Mouse (Mus musculus) testis, adult 2 months (tissue): ENCODE results near the gene Itgav.

ENCODE experiments used
- CTCF ChIP-seq: fragments of 200-500 bp; IDR thresholded peaks from 2 replicates; pipeline ENCODE4 v1.5.1; 2012; ENCODE audit warnings: low read depth, mild to moderate bottlenecking, inconsistent platforms, low read length, moderate library complexity; ENCODE audit not compliant: control insufficient read depth, insufficient read depth, insufficient replicate concordance
- POLR2A ChIP-seq: fragments of 200-500 bp; IDR thresholded peaks from 2 replicates; pipeline ENCODE4 v1.6.1; 2012; ENCODE audit warnings: low read depth, mild to moderate bottlenecking, inconsistent platforms, low read length, moderate library complexity; ENCODE audit not compliant: control insufficient read depth

GRCm38 (mm10) chr2:83797902-83798497, 73.8 kb downstream of the Itgav start:
- TF ChIP-seq CTCF (no peak), POLR2A (no peak)
